Mouse (Mus musculus) hindbrain, embryonic 16.5 days (tissue): Measurements from ENCODE around the gene Plekhm2. TPM values are rescaled to one million over a fixed set of nuclear protein-coding genes. Genes with fewer than 3 reads are reported as not detected.

ENCODE experiments used
- ATAC-seq: fragments of 200-750 bp; cut with Nextera tagmentation; 2 replicates; pipeline ENCODE4 v1.8.0; 2017; ENCODE audit warnings: moderate TSS enrichment, moderate library complexity
- H3K27ac ChIP-seq: fragments of 300-500 bp; sonication (generic); 2 replicates; pipeline ENCODE4 v1.5.1; 2014; ENCODE audit warnings: low read depth, mild to moderate bottlenecking, control low read depth, low read length, moderate library complexity
- H3K27me3 ChIP-seq: fragments of 300-500 bp; sonication (generic); replicated peaks from 2 replicates; pipeline ENCODE4 v1.6.1; 2014; ENCODE audit warnings: low read length; ENCODE audit not compliant: control insufficient read depth, insufficient read depth
- H3K36me3 ChIP-seq: fragments of 300-500 bp; sonication (generic); 2 replicates; pipeline ENCODE4 v1.6.1; 2014; ENCODE audit warnings: mild to moderate bottlenecking, low read length, moderate library complexity, mixed read lengths; ENCODE audit not compliant: control insufficient read depth, insufficient read depth
- H3K4me1 ChIP-seq: fragments of 300-500 bp; sonication (generic); 2 replicates; pipeline ENCODE4 v1.6.1; 2014; ENCODE audit warnings: low read depth, low read length; ENCODE audit not compliant: control insufficient read depth, insufficient read depth
- H3K4me2 ChIP-seq: fragments of 300-500 bp; sonication (generic); 2 replicates; pipeline ENCODE4 v1.6.1; 2014; ENCODE audit warnings: mild to moderate bottlenecking, low read length, control low read depth, moderate library complexity
- H3K4me3 ChIP-seq: fragments of 300-500 bp; sonication (generic); 2 replicates; pipeline ENCODE4 v1.5.1; 2014; ENCODE audit warnings: mild to moderate bottlenecking, low read length, control low read depth, moderate library complexity
- H3K9ac ChIP-seq: fragments of 300-500 bp; sonication (generic); 2 replicates; pipeline ENCODE4 v1.6.1; 2014; ENCODE audit warnings: low read depth, mild to moderate bottlenecking, control low read depth, low read length, moderate library complexity
- H3K9me3 ChIP-seq: fragments of 300-500 bp; sonication (generic); 2 replicates; pipeline ENCODE4 v1.6.1; 2014; ENCODE audit warnings: mild to moderate bottlenecking, low read length, moderate library complexity; ENCODE audit not compliant: control insufficient read depth
- WGBS: fragments of 180-500 bp; shearing (Covaris S2); extraction: QIAGEN DNeasy Blood & Tissue Kit; methylation state at CpG from one replicate; pipeline ENCODE4 v1.1.7; 2014; 5-methylcytosine and 5-hydroxymethylcytosine counted together
- polyA plus RNA-seq: library from polyadenylated mRNA; unstranded; fragments of >200 nt; fragmentation: Nextera tagmentation; extraction: Ambion mirVana; gene quantifications from 2 replicates; pipeline ENCODE4 v1.2.1, GENCODE M21; 2015

Plekhm2 gene
- polyA plus RNA-seq, 1 experiment from 2014 or later, result 6.7 TPM

- Histone ChIP-seq H3K9ac (no peak overlapping the region; the same call in 1 of the 2 replicates), H3K4me3 (no peak overlapping the region), H3K4me2 (0 out of 2 replicates have a peak overlapping the region, but pooled peaks have one; percentile 16), H3K36me3 (peaks cover 16% of the 10 kb centered on the region), H3K4me1 (peaks cover 17% of the 10 kb centered on the region), H3K27ac (peak overlapping the region; percentile 83), H3K9me3 (no peaks in the 10 kb centered on the region), H3K27me3 (no peaks in the 10 kb centered on the region)
- peak; percentile 91 for ATAC-seq
- 31% methylated on average over 7 of the region's 7 CpGs for WGBS
These were observed 21.4 kb downstream of the Plekhm2 start for GRCm38 (mm10) chr4:141643118-141643855.

GRCm38 (mm10) chr4:141641961-141642811 lies 22.5 kb downstream of the Plekhm2 start:
- Histone ChIP-seq H3K4me3 (no peak overlapping the region), H3K4me1 (peaks cover 17% of the 10 kb centered on the region), H3K4me2 (no peak overlapping the region), H3K36me3 (peaks cover 16% of the 10 kb centered on the region), H3K27me3 (no peaks in the 10 kb centered on the region), H3K27ac (peak overlapping the region; percentile 71), H3K9ac (no peak overlapping the region), H3K9me3 (no peaks in the 10 kb centered on the region)
- ATAC-seq, result 0 out of 2 replicates have a peak, but pooled peaks have one; percentile 24
- 91% methylated on average over 25 of the region's 25 CpGs for WGBS

- Histone ChIP-seq H3K27ac (no peak overlapping the region; the same call in 1 of the 2 replicates), H3K4me3 (no peak overlapping the region), H3K9ac (no peak overlapping the region), H3K4me1 (peaks cover 17% of the 10 kb centered on the region), H3K4me2 (no peak overlapping the region), H3K36me3 (peaks cover 16% of the 10 kb centered on the region), H3K9me3 (no peaks in the 10 kb centered on the region), H3K27me3 (no peaks in the 10 kb centered on the region)
- 85% methylated on average over 7 of the region's 7 CpGs for WGBS
- ATAC-seq, result no peak
These were observed 23.3 kb downstream of the Plekhm2 start for GRCm38 (mm10) chr4:141641353-141641771.

- no peak for ATAC-seq
- no peak overlapping the region for H3K4me2 ChIP-seq
- H3K9ac ChIP-seq, result no peak overlapping the region
- H3K36me3 ChIP-seq, result peaks cover 24% of the 10 kb centered on the region
- H3K9me3 ChIP-seq, result no peaks in the 10 kb centered on the region
- H3K27ac ChIP-seq, result no peak overlapping the region
- no peaks in the 10 kb centered on the region for H3K27me3 ChIP-seq
- H3K4me3 ChIP-seq, result no peak overlapping the region
- WGBS, result 69% methylated on average over 11 of the region's 11 CpGs
- peaks cover 17% of the 10 kb centered on the region for H3K4me1 ChIP-seq
These were observed 25.2 kb downstream of the Plekhm2 start for GRCm38 (mm10) chr4:141639474-141639873.

DNA sequence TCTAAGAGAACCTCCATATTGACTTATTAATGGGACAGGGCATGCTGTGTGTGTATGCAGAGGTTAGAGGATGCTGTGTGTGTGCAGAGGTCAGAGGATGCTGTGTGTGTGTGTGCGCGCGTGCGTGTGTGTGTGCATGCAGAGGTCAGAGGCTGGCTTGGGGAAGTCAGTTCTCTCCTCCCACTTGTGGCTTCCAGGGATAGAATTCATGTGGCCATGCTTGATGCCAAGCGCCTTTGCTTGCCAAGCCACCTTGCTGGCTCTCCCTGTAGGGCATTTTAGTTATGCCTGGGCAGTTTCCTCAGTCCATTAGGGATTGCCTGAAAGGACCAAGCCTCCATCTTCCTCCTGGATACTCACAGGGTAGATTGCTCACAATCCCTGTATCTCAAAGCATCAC lies 28.0 kb downstream of the Plekhm2 start:
- ATAC-seq, result no peak
- Histone ChIP-seq H3K27me3 (no peaks in the 10 kb centered on the region), H3K4me2 (no peak overlapping the region), H3K4me1 (no peaks in the 10 kb centered on the region), H3K9me3 (no peaks in the 10 kb centered on the region), H3K36me3 (peaks cover 35% of the 10 kb centered on the region), H3K9ac (no peak overlapping the region), H3K27ac (no peak overlapping the region), H3K4me3 (no peak overlapping the region)
- WGBS, result 93% methylated on average over 5 of the region's 5 CpGs

DNA sequence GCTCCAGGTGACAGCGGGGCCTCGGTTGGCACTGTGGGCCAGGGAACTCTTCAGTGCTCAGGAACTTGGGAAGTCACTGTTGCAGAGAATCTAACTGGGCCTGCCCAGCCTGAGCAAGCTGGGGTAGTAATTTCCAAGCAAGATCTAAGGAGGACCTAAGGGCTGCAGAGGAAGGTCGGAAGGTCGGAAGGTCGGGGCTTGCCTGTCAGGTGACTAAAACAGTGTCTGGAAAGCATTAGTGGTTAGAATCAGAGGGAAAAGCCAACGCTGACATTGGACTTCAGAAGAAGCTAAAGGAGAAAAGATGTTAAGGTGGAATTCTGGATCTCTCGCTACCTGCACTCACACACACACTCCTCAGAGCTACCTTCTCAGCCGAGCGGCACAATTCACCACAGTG lies 28.7 kb downstream of the Plekhm2 start:
- Histone ChIP-seq H3K36me3 (peaks cover 38% of the 10 kb centered on the region), H3K4me3 (no peak overlapping the region)
- ATAC-seq, result no peak

DNA sequence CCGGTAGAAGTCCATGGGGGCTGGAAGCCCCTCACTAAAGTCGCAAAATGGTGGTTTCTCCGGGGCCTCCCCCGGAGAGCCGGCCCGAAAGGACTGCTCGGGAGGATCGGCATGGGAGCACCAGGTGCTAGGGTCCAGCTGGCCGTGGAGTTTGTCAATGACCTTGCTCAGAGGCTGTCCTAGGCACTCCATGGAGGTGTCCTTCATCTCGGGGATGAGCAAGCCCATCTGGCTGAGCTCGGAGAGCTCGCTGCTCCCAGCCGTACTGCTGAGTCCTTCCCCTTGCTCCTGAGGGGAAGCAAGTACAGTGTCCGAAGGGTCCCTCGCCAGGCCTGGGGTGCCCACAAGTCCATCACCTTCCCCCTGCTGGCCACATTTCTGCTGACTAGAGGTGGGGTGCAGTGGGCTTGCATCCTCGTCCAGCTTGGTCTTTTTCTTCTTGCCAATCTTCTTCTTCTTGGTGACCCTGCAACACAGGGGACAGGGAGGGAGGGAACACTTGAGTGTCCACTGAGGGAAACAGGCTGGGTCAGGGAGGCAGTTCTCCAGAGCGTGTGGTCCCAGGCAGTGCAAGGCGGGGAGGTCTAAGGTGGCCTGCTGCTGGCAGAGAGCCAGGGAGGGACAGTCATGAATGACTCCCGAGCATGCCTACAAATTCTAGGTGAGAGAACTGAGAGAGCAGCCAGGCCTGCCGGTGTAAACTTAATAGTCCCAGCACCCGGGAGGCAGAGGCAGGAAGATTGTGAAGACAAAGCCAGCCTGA lies 32.4 kb downstream of the Plekhm2 start:
- Histone ChIP-seq H3K4me2 (no peak overlapping the region), H3K9ac (no peak overlapping the region), H3K36me3 (peaks cover 69% of the 10 kb centered on the region), H3K27me3 (no peaks in the 10 kb centered on the region), H3K4me1 (no peaks in the 10 kb centered on the region), H3K9me3 (no peaks in the 10 kb centered on the region), H3K4me3 (no peak overlapping the region), H3K27ac (no peak overlapping the region)
- WGBS, result 92% methylated on average over 21 of the region's 21 CpGs
- no peak for ATAC-seq

More for the DNA sequence above, 28.7 kb downstream of the Plekhm2 start:
- Histone ChIP-seq H3K4me2 (no peak overlapping the region), H3K9me3 (no peaks in the 10 kb centered on the region), H3K27me3 (no peaks in the 10 kb centered on the region), H3K27ac (no peak overlapping the region), H3K9ac (no peak overlapping the region), H3K4me1 (no peaks in the 10 kb centered on the region)
- WGBS, result 90% methylated on average over 9 of the region's 9 CpGs

DNA sequence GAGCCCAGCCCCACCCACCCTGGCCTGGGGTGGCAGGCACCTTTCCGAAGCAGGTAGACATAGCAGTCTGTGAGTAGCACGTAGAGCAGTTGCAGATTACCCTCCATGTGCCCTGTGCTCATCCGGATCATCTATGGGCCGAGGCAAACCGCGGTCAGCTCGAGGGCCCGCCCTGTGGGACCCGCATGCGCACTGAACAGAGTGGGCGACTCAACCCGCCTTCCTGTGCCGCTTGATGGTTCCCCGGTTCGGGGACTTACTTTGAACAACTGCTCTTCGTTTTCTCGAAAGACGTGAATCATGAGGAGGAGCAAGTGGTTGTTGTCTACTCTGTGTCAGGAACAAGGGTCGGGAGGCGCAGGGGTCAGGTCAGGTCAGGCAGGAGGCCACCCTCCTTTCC lies 33.4 kb downstream of the Plekhm2 start:
- no peak overlapping the region for H3K4me3 ChIP-seq
- H3K9ac ChIP-seq, result no peak overlapping the region
- whole genome bisulfite sequencing, result 94% methylated on average over 20 of the region's 20 CpGs
- no peak for ATAC-seq
- H3K36me3 ChIP-seq, result peaks cover 74% of the 10 kb centered on the region
- no peaks in the 10 kb centered on the region for H3K9me3 ChIP-seq
- H3K27ac ChIP-seq, result no peak overlapping the region
- H3K4me1 ChIP-seq, result no peaks in the 10 kb centered on the region
- H3K27me3 ChIP-seq, result no peaks in the 10 kb centered on the region
- H3K4me2 ChIP-seq, result no peak overlapping the region
